Mouse (Mus musculus): ENCODE data around the gene Psmb10.
"Not testable (repeated sequence)": the region's sequence is repeated elsewhere in the genome, so short reads cannot be mapped to it uniquely, and the experiment has no call there.

The Psmb10 gene

DNA sequence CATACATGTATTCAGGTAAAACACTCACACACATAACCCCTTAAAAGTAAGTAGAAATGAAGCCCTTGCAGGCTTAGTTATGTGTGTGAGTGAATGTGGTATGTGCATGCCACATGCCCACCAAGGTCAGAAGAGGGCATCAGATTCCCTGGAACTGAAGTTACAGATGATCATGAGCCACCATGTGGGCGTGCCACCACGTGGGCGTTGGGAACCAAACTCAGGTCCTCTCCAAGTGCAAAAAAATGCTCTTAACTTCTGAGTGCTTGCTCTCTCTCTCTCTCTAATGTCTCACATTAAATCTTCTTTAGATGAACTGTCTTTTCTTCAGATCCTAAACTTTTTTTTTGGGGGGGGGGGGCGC is at the start of gene Psmb10:
Psmb10 (minus strand) TSS at position 139 of the 364 bp plus-strand sequence.
- no peak for DNase-seq (ENCODE audit: low read depth, low spot score)

DNA sequence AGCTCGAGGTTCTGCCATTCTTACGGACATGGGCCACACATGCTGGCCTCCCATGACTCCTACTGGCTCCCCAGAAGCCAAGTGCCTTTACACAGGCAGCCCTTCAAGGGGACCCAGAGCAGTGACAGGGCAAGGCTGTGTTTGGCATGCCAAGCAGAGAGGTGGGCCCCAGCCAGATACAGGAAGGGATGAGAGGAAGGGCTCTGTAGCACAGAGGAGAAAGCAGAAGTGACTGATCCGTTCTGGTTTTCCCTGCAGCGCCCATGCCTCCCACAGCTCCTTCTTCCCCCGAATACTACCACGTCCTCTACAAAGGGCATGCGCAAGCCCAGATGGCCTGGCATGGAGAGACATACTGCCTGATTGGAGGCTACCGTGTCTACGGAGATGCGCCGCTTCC is 45.2 kb upstream of the Psmb10 start:
- DNase-seq (ENCODE audit: low read depth, low spot score) = not testable (repeated sequence)

DNA sequence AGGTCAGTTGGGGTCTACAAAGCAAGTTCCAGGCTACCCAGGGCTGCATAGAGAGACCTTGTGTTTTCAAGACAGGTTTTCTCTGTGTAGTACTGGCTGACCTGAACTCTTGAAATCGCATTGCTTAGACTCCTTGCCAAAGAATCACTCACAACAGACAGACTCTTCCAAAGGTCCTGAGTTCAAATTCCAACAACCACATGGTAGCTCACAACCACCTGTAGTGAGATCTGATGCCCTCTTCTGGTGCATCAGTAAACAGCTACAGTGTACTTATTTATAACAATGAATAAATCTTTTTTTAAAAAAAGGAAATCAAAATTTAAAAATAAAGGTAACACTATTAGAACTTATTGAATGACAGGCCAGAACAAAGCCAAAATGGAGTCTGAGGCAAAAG is 42.9 kb upstream of the Psmb10 start:
- no peak for DNase-seq (ENCODE audit: low read depth, low spot score)

DNA sequence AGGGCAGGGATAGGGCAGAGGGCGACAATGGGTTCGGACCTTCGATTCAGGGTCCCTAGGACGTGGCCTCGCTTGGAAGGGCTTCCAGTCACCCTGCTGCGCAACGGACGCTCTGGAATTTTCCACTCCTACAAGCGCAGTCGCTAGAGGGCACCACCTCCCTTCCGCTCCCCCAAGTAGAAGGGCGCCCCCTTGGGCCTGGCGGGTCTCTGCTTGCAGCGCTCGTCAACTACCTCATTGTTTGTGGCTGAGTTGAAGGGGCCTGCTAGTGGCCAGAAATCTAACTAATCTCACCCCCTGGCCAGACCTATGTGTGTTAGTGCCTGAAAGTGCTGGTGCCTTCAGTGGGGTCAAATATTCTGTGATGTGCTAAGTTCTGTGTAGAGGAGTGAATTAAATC is 41.1 kb upstream of the Psmb10 start, which contains the start of gene Dpep3:
Dpep3 (minus strand) TSS at position 105 of the 400 bp plus-strand sequence.
- no peak for DNase-seq (ENCODE audit: low read depth, low spot score)

DNA sequence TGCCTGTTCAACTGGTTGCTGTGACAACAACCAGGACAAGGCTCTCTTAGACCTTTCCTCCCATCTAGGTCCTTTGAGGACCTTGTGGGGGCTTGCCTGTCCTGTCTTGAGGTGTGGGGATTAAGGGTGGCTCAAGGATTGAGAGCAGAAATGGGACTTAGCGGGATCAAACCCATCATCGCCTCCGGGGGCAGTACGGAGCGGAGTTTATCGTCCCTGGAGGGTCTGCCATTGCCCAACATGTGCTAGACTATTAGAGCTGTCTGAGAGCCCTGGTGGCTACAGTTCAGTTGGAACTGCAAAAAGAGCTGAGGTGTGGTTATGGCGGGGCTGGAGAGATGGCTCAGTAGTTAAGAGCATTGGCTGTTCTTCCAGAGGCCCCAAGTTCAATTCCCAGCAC is 37.1 kb upstream of the Psmb10 start:
- DNase-seq (ENCODE audit: low read depth, low spot score) = no peak

DNA sequence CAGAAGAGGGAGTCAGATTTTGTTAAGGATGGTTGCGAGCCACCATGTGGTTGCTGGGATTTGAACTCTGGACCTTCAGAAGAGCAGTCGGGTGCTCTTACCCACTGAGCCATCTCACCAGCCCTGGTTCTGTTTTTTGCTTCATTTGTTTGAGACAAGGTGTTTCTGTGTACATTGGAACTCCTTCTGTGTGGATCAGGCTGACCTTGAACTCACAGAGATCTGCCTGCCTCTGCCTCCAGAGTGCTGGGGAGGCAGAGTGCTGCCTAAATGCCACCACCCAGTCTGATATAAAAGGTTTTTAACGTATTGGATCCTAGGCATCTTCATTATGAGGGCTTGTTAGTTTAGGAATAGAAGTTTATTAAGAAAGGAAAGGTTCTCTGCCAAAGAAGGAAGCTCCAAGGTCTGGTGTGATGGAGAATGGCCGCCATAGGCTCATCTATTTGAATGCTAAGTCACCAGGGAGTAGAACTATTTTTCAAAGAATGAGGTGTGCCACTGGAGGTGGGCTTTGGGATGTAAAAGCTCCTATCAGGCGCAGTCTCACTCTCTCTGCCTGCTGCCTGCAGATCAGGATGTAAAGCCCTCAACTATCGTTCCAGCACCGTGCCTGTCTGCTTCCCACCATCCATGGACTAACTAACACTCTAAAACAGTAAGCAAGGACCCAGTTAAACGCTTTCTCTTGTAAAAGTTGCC is 32.9 kb upstream of the Psmb10 start:
- no peak for DNase-seq (ENCODE audit: low read depth, low spot score)

DNA sequence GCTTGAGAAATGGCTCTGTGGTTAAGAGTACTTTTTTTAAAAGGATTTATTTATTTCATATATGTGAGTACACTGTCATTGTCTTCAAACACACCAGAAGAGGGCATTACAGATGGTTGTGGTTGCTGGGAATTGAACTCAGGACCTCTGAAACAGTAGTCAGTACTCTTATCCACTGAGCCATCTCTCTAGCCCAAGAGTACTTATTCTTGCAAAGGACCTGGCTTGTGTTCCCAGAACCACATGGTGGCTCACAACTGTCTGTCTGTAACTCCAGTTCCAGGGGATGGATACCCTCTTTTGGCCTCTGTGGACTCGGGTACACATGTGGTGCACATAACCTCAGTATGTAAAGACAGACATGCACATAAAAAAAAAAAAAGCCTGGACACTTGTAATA is 31.1 kb upstream of the Psmb10 start:
- DNase-seq (ENCODE audit: low read depth, low spot score) = no peak

DNA sequence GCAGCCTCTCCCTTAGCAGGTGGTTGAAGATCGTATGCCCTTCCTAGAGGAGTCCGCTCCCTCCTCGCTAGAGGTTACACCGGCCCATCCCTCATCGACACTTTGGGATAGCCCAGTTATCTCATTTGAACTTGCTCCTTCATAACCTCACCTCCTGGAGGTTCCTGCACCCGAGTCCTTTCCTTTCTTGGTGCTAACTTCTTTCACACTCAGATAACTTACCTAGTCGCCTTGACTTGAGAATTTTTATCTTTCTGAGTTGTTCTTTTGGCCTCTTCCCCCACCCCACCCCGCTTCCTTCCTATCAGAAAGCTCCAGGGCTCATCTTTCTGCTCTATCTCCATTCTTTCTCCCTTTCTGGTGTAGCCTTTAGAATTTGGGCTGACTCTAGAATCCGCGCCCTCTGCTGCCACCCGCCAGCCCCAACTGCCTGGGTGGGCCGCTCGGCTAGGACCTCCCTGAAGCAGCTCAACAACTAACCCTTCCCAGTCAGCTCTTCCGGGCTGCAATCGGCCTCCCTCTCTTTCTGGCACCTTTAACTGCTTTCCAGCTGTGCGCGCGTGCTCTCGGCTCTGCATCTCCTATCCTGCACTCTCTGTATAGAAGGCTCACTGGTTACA is 28.6 kb upstream of the Psmb10 start:
- DNase-seq (ENCODE audit: low read depth, low spot score) = no peak

DNA sequence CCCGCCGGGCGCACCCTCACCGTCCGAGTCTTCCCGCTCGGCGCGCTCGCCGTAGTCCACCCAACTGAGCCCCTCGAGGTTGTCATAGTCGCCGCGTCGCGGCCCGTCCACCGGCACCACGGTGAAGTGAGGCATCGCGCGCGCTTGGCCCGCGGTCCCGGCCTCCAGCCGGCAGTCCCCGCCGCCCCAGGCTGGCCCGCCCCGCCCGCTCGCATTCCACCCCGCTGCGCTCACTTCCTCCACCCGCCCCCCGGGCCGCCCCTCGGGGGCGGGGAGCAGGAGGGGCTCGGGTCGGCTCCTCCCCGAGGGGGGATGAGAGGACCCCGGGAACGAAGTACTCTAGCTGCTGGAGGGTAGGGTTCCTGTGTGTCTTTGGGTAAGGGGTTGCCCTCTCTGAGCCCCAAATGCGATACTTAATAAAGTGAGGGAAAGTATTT is 27.7 kb upstream of the Psmb10 start, which contains the start of gene Slc12a4:
Slc12a4 (minus strand) TSS at position 193 of the 437 bp plus-strand sequence.
- DNase-seq (ENCODE audit: low read depth, low spot score) = no peak

DNA sequence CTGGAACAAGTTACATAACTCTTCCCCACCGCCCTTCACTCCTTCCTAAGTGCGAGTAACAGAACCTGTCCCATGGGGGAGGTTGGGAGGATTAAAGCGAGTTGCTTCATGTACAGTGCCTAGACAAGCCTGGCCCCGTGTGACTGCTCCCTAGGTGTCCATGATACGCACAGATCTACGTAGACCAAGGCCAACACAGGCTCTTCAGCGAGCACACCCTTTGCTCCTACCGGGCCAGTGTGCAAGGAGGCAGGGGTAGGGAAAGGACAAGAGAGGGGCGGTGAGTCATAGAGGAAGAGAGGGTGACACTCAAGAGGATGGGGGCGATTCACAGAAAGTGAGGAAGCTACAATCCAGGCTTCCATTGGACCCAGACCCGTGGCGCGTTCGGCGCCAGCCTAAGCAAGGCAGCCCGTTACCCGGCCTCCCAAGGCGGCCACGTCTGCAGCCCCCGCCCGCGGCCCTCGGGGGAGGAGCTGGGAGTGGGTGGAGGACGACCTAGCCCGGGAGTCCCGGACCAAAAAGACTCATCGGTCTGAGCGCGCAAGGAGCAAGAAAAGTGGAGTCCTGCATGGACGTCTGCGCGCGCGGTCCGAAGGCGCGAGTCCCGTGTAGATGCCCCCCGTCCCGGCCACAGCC is 27.1 kb upstream of the Psmb10 start:
- peak; percentile 56 for DNase-seq (ENCODE audit: low read depth, low spot score)

DNA sequence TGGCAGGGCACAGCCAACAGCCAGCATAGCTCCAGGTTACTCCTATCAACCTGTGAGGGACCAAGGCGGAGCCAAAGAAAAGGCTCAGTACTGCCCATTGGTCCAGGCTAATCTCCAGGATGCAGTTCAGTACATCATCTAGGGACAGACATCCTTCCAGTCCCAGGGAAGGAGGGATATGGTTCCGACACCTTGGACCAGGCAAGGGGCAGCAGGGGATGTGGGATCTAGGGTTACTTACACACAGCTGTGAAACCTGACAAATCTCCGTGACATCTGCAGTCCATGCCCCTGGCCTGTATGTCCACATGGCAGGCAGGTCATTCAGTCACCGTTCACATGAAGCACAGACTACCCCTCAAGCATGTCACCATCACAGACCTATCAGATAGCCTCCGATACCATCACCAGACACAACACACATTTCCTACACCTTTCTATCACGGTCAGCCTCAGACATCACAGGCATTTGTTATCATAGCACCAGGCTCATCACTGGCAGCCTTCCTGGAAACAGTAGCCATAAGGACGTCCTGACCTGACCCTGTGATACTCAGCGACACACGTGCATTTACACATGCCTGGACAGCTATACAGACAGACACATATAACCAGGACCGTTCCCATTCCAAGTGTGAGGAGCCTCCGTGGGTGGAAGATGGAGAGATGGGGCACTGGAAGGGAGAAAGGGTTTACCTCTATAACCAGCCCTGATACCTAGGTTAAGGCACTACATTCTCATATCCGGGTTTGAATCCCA is 26.4 kb upstream of the Psmb10 start:
- DNase-seq (ENCODE audit: low read depth, low spot score) = no peak

DNA sequence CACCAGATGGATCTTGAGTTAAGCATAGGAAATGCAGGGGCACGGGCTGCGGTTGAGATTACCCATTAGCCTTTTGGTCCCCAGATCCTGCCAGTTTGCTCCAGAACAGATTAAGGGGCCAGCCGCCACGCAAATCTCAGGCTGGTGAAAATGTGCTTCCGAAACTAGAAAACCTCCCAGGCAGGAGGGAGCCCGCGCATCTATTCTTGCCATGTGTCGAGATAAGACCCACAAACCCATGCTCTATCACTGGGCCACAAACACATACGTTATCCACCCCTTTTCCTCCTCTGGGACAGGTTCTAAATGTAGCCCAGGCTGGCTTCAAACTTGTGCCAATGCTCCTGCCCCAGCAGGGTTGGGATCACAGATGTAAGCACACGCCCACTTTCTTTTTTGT is 23.3 kb upstream of the Psmb10 start:
- DNase-seq (ENCODE audit: low read depth, low spot score) = no peak

DNA sequence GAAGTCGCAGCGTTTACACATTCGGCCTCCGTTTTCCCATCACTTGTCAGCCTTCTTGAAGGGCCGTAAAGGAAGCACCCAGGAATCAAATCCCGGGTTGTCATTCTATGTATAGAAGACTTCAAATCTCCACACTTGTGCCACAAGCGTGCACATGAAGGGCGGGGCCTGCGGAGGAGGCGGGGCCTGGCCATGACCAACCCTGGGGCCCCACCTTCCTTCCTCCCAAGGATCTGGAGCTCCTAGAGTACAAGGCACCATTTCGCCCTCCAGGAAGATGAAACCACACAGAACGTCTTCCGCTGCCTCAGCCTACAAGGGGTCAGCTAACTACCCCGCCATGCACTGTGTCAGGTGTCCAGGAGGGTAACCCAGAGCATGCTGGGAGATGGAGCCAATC is 22.9 kb upstream of the Psmb10 start:
- DNase-seq (ENCODE audit: low read depth, low spot score) = no peak

DNA sequence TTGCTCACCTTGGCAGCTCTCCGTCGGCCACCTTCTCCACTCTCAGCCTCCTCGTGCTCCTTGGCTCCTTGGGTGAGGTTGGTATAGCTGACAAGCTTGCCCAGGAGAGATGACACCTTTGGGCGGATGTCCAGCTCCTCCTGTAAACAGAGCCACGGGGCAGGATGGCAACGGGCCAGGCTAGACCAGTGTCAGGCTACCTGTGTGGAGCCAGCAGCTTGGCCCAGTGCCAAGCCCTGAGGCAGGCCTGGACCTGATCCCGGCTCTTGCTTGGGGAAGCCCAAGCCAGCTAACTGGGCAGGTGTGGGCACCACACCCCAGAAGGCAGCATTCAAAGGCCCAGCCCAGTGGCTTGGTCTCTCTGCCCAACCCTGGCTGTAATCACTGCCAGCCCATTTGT is 21.1 kb upstream of the Psmb10 start:
- DNase-seq (ENCODE audit: low read depth, low spot score) = peak; percentile 96

DNA sequence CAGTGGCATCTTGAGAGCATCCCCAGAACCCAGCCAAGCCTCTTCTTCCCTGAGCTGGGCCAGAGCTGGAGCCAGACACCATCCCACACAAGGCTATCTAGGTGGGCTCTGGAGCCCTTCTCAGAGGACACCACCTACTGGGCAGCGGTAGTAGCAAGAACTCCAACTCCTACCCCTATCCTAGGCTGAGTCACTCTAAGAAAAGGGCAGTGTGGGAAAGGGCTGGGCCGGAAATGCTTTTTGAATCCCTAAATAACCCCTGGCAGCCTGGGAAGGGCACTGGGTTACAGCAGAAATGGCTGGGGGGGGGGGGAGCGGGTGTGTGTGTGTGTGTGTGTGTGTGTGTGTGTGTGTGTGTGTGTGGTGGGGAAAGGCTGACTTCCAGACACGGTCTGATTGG is 19.6 kb upstream of the Psmb10 start:
- DNase-seq (ENCODE audit: low read depth, low spot score) = peak; percentile 59

DNA sequence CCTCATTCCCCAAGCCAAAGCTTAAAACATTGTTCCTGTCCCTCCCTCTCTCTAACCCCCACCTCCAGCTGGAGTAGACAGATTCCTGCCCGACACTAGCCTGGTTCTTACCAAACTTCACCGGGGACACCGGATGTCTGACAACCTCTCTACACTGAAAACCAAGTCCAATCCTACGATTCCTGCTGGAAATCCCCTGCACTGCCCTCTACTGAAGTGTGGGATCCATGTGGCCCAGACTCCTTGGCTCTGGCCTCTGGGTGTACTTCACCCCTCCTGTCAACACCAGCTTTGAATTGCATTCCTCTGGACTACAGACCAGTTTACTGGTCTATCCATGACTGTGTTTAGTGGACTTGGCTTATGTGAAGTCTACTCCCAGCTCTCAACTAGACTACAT is 18.3 kb upstream of the Psmb10 start:
- no peak for DNase-seq (ENCODE audit: low read depth, low spot score)

DNA sequence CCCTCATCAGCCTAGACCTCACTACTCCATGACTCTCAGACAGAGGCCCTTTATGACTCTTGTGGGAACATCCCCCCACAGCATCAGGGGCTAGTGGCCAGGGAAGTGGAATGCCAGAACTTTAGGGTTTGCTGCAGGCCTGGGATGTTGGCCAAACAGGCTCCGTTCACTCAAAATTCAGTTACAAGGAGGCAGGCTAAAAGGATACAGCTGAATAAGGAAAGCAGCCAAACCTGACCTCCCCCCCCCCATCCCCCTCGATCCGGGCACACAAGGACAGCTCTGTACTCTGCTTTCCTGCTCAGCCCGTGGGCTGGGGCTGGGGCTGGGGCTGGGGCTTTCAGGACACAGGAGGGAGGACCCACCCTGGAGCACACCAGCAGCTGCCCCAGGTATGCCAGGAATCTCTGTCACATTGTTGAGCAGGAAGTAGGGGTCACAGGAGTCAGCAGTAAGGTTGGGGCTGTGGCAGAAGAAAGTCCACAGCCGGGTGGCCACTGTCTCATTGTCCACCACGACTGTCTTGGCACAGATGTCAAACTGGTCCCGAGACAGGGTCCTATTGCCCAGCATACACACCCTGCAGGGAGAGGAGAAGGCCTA is 12.9 kb upstream of the Psmb10 start:
- DNase-seq (ENCODE audit: low read depth, low spot score) = no peak

DNA sequence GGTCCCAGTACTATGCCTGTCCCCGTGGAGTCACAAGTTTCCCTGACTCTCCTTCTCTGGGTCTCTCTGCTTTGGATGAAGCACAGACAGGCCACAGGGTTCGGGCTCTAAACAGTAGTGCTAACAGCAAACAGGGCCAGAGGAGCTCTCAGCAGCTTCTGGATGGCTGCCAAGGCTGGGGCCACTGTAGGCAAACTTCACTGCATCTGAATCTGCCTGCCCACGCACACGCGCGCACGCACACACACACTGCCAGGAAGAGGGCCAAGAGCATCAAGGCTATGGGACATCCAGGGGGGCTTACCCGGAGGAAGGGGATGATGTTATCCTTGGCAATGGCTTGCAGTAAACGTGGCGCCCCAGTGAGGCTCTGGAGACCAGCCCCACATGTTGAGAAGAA is 11.1 kb upstream of the Psmb10 start:
- no peak for DNase-seq (ENCODE audit: low read depth, low spot score)

DNA sequence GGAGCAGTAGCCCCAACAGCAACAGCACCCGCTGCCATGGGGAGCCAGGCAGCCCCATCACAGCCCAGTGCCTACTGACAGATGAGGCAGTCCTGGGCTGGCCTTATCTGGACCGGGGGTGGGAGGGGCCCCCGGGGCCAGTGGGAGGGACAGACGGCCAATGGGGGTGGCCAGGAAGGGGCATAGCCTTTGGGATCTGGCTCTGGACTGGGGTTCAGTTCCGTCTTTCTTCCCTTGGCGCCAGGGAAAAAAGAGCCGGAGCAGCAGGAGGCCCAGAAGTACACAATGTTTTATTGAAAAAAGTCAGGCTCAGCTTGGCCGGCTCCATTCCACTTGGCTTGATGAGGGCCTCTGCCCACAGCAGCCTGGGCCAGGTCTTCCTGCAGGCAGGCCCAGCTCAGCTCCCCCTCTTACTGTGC is 5.1 kb upstream of the Psmb10 start, which contains the start of gene Lcat:
Lcat (minus strand) TSS at position 62 of the 419 bp plus-strand sequence.
- no peak for DNase-seq (ENCODE audit: low read depth, low spot score)

DNA sequence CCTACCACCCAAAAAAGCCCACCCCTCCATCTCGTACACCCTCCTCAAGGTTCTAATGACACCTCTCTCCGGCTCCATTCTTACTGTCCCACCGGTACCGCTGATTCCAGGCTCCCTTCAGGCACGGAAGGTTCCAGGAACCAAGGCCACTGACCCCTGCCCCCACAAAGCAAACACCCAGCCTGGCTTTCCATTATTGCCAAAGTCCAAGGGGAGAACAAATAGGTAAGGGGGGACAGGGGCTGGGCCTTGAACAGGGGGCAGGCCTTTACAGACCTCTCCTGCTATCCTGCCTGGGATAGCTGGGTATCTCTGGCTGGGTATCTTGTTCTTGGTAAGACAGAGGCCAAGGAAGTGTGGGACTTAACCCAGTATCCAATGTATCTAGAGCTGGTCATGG is 4.3 kb upstream of the Psmb10 start:
- no peak for DNase-seq (ENCODE audit: low read depth, low spot score)

DNA sequence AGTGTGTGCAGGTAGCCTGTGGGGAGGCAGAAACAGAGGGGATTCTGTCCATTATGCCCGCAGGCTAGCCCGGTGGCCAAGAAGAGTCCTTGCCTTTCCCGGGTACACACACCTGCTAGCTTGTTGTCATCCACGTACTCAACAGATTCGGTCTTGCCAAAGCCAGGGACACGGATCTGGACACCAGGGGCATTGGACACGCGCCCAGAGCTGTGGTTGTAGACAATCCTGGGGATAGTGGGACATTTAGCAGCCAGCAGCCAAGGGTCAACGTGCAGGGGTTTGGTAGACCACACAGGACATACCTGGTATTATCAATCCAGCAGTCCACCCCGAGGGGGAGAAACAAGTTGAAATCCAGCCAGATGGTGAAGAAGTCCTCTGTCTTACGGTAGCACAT is 3.8 kb upstream of the Psmb10 start:
- DNase-seq (ENCODE audit: low read depth, low spot score) = no peak
